Mouse (Mus musculus) brown adipose tissue, adult 24 weeks (tissue): ENCODE measurements around the gene Fgd6. TPM values are rescaled to one million over a fixed set of nuclear protein-coding genes. Genes with fewer than 3 reads are reported as not detected.

Experiments
- polyA plus RNA-seq: library from polyadenylated mRNA; stranded (reverse); fragments of >200 nt; gene quantifications from 2 replicates; pipeline ENCODE4 v1.2.4, GENCODE M21; 2012; ENCODE audit not compliant: missing spikeins, insufficient read depth, insufficient read length

Fgd6 gene
- polyA plus RNA-seq, 1 experiment, result 1.5 TPM

Other genes starting within 250 kb of the Fgd6 start
- gene Usp44, start 204.4 kb upstream of the Fgd6 start, polyA plus RNA-seq, result not detected in 2 replicates
- gene Metap2, start 138.9 kb upstream of the Fgd6 start, polyA plus RNA-seq, result 137 TPM in 2 replicates
- 8.2 and 11.4 TPM in 2 replicates for gene Vezt, start 184 bp upstream of the Fgd6 start, polyA plus RNA-seq
- 6.9 and 7.1 TPM in 2 replicates for gene Nr2c1, start 112.0 kb downstream of the Fgd6 start, polyA plus RNA-seq
- 1,297 and 1,423 TPM in 2 replicates for gene Ndufa12, start 162.7 kb downstream of the Fgd6 start, polyA plus RNA-seq